Mouse (Mus musculus) thymus, adult 2 months (tissue): ENCODE measurements around the gene Ntf3. TPM values are rescaled to one million over a fixed set of nuclear protein-coding genes. Genes with fewer than 3 reads are reported as not detected.

Experiments used
- DNase-seq: peaks from one replicate; pipeline ENCODE4 v3.0.0; 2021
- H3K27ac ChIP-seq: fragments of 200-500 bp; 2 replicates; pipeline ENCODE4 v1.5.1; 2012; ENCODE audit warnings: low read length, control low read depth; ENCODE audit not compliant: control insufficient read depth, insufficient read depth
- H3K27me3 ChIP-seq: fragments of 200-500 bp; 2 replicates; pipeline ENCODE4 v1.6.1; 2012; ENCODE audit warnings: mild to moderate bottlenecking, low read length, moderate library complexity, mixed read lengths; ENCODE audit not compliant: control insufficient read depth, insufficient read depth
- H3K36me3 ChIP-seq: fragments of 200-500 bp; 2 replicates; pipeline ENCODE4 v1.6.1; 2012; ENCODE audit warnings: mild to moderate bottlenecking, low read length, moderate library complexity; ENCODE audit not compliant: control insufficient read depth, insufficient read depth
- H3K4me1 ChIP-seq: fragments of 200-500 bp; replicated peaks from 2 replicates; pipeline ENCODE4 v1.6.1; 2012; ENCODE audit warnings: low read length; ENCODE audit not compliant: control insufficient read depth, insufficient read depth
- H3K4me3 ChIP-seq: fragments of 200-500 bp; 2 replicates; pipeline ENCODE4 v1.5.1; 2012; ENCODE audit warnings: mild to moderate bottlenecking, low read length, control low read depth, moderate library complexity; ENCODE audit not compliant: control insufficient read depth, insufficient read depth
- CTCF ChIP-seq: fragments of 200-500 bp; IDR thresholded peaks from 2 replicates; pipeline ENCODE4 v1.5.1; 2012; ENCODE audit warnings: mild to moderate bottlenecking, control low read depth, low read length, moderate library complexity, borderline replicate concordance; ENCODE audit not compliant: control insufficient read depth, poor library complexity, insufficient read depth; ENCODE audit errors: extremely low read depth
- POLR2A ChIP-seq: fragments of 200-500 bp; IDR thresholded peaks from 2 replicates; pipeline ENCODE4 v1.6.1; 2012; ENCODE audit warnings: mild to moderate bottlenecking, low read length, control low read depth, moderate library complexity; ENCODE audit not compliant: control insufficient read depth, poor library complexity, insufficient read depth; ENCODE audit errors: extremely low read depth
- WGBS: fragments of 180-500 bp; shearing (Covaris S2); methylation state at CpG from one replicate; pipeline ENCODE4 v1.1.7; 2018; 5-methylcytosine and 5-hydroxymethylcytosine counted together
- polyA plus RNA-seq: library from polyadenylated mRNA; depleted of rRNA; stranded (reverse); fragments of >200 nt; gene quantifications from 2 replicates; pipeline ENCODE4 v1.2.3, GENCODE M21; 2012

Gene Ntf3
- polyA plus RNA-seq, 1 experiment = 0.40 TPM

- no peaks in the 10 kb centered on the region; the same call in 1 of the 2 replicates for H3K27me3 ChIP-seq
- no peak overlapping the region for H3K27ac ChIP-seq
- no peaks in the 10 kb centered on the region for H3K36me3 ChIP-seq
- no peak overlapping the region for H3K4me3 ChIP-seq
- WGBS = 11% methylated on average over 17 of the region's 17 CpGs
- TF ChIP-seq POLR2A = no peak
- no peak for TF ChIP-seq CTCF
- DNase-seq = no peak
- H3K4me1 ChIP-seq = no peaks in the 10 kb centered on the region
Measured at GRCm38 (mm10) chr6:126165591-126166155, 1.0 kb downstream of the Ntf3 start.

- Histone ChIP-seq H3K36me3 (no peaks in the 10 kb centered on the region), H3K4me3 (no peak overlapping the region), H3K27ac (no peak overlapping the region), H3K4me1 (no peaks in the 10 kb centered on the region), H3K27me3 (no peaks in the 10 kb centered on the region; the same call in 1 of the 2 replicates)
- no peak for TF ChIP-seq CTCF
- TF ChIP-seq POLR2A = no peak
- DNase-seq = no peak
- WGBS = 4% methylated on average over 27 of the region's 27 CpGs
Measured at GRCm38 (mm10) chr6:126164781-126165180, 1.9 kb downstream of the Ntf3 start.

- no peak overlapping the region for H3K4me3 ChIP-seq
- H3K4me1 ChIP-seq = no peaks in the 10 kb centered on the region
- H3K27ac ChIP-seq = no peak overlapping the region
- H3K27me3 ChIP-seq = no peaks in the 10 kb centered on the region; the same call in 1 of the 2 replicates
- no peaks in the 10 kb centered on the region for H3K36me3 ChIP-seq
- WGBS = 11% methylated on average over 40 of the region's 41 CpGs
- TF ChIP-seq POLR2A (no peak), CTCF (no peak)
- DNase-seq = no peak
Measured at GRCm38 (mm10) chr6:126163861-126164755, 2.6 kb downstream of the Ntf3 start.

GRCm38 (mm10) chr6:126163181-126163621, 3.5 kb downstream of the Ntf3 start:
- Histone ChIP-seq H3K27ac (no peak overlapping the region), H3K4me1 (no peaks in the 10 kb centered on the region), H3K4me3 (no peak overlapping the region), H3K27me3 (no peaks in the 10 kb centered on the region; the same call in 1 of the 2 replicates), H3K36me3 (no peaks in the 10 kb centered on the region)
- no peak for DNase-seq
- TF ChIP-seq CTCF = no peak
- no peak for TF ChIP-seq POLR2A
- 4% methylated on average over 25 of the region's 25 CpGs for WGBS

GRCm38 (mm10) chr6:126162351-126162758, 4.4 kb downstream of the Ntf3 start:
- no peak for DNase-seq
- H3K27ac ChIP-seq = no peak overlapping the region
- 16% methylated on average over 10 of the region's 10 CpGs for WGBS
- H3K4me3 ChIP-seq = no peak overlapping the region
- no peaks in the 10 kb centered on the region for H3K4me1 ChIP-seq
- no peaks in the 10 kb centered on the region; the same call in 1 of the 2 replicates for H3K27me3 ChIP-seq
- no peaks in the 10 kb centered on the region for H3K36me3 ChIP-seq
- TF ChIP-seq CTCF (no peak), POLR2A (no peak)

- WGBS = 55% methylated on average over 8 of the region's 8 CpGs
- TF ChIP-seq POLR2A (no peak), CTCF (no peak)
- H3K36me3 ChIP-seq = no peaks in the 10 kb centered on the region
- no peak overlapping the region for H3K4me3 ChIP-seq
- no peak overlapping the region for H3K27ac ChIP-seq
- no peaks in the 10 kb centered on the region; the same call in 1 of the 2 replicates for H3K27me3 ChIP-seq
- H3K4me1 ChIP-seq = no peaks in the 10 kb centered on the region
- DNase-seq = no peak
Measured at GRCm38 (mm10) chr6:126161571-126162340, 5.0 kb downstream of the Ntf3 start.
